Mouse (Mus musculus) stomach, embryonic 14.5 days (tissue): ENCODE measurements around the gene Tdp2. TPM values are rescaled to one million over a fixed set of nuclear protein-coding genes. Genes with fewer than 3 reads are reported as not detected.

Source experiments
- ATAC-seq: fragments of 200-750 bp; cut with Nextera tagmentation; 2 replicates; pipeline ENCODE4 v1.8.0; 2017; ENCODE audit warnings: low read depth, moderate TSS enrichment; ENCODE audit not compliant: insufficient number of reproducible peaks, insufficient read depth, low FRiP score
- H3K27ac ChIP-seq: fragments of 300-500 bp; sonication (generic); 2 replicates; pipeline ENCODE4 v1.5.1; 2014; ENCODE audit warnings: mild to moderate bottlenecking, low read length, moderate library complexity, mixed read lengths
- H3K27me3 ChIP-seq: fragments of 300-500 bp; sonication (generic); 2 replicates; pipeline ENCODE4 v1.6.1; 2014; ENCODE audit warnings: low read length, control low read depth, mixed read lengths; ENCODE audit not compliant: control insufficient read depth, insufficient read depth
- H3K36me3 ChIP-seq: fragments of 300-500 bp; sonication (generic); 2 replicates; pipeline ENCODE4 v1.6.1; 2014; ENCODE audit warnings: mild to moderate bottlenecking, control low read depth, low read length, moderate library complexity, mixed read lengths; ENCODE audit not compliant: control insufficient read depth, insufficient read depth
- H3K4me1 ChIP-seq: fragments of 300-500 bp; sonication (generic); 2 replicates; pipeline ENCODE4 v1.6.1; 2014; ENCODE audit warnings: low read length, control low read depth, mixed read lengths; ENCODE audit not compliant: control insufficient read depth, insufficient read depth
- H3K4me2 ChIP-seq: fragments of 300-500 bp; sonication (generic); replicated peaks from 2 replicates; pipeline ENCODE4 v1.6.1; 2014; ENCODE audit warnings: low read depth, low read length, control low read depth
- H3K4me3 ChIP-seq: fragments of 300-500 bp; sonication (generic); 2 replicates; pipeline ENCODE4 v1.5.1; 2014; ENCODE audit warnings: low read depth, low read length, control low read depth
- H3K9ac ChIP-seq: fragments of 300-500 bp; sonication (generic); replicated peaks from 2 replicates; pipeline ENCODE4 v1.6.1; 2014; ENCODE audit warnings: low read depth, mild to moderate bottlenecking, control low read depth, low read length, moderate library complexity, mixed read lengths
- H3K9me3 ChIP-seq: fragments of 300-500 bp; sonication (generic); 2 replicates; pipeline ENCODE4 v1.6.1; 2016; ENCODE audit warnings: low read depth, low read length, control low read depth; ENCODE audit not compliant: control insufficient read depth
- WGBS: fragments of 180-500 bp; shearing (Covaris S2); extraction: QIAGEN DNeasy Blood & Tissue Kit; methylation state at CpG from one replicate; pipeline ENCODE4 v1.1.7; 2014; 5-methylcytosine and 5-hydroxymethylcytosine counted together
- polyA plus RNA-seq: library from polyadenylated mRNA; unstranded; fragments of >200 nt; fragmentation: Nextera tagmentation; extraction: Ambion mirVana; gene quantifications from 2 replicates; pipeline ENCODE4 v1.2.1, GENCODE M21; 2014

Tdp2 gene
- polyA plus RNA-seq, 1 experiment from 2014 or later = 58.3 TPM

- Histone ChIP-seq H3K9me3 (no peaks in the 10 kb centered on the region), H3K36me3 (no peaks in the 10 kb centered on the region), H3K4me1 (no peaks in the 10 kb centered on the region), H3K4me2 (no peak overlapping the region), H3K4me3 (no peak overlapping the region), H3K9ac (no peak overlapping the region), H3K27ac (no peak overlapping the region), H3K27me3 (no peaks in the 10 kb centered on the region)
- no peak for ATAC-seq
Measured at GRCm38 (mm10) chr13:24859115-24859514, 27.6 kb downstream of the Tdp2 start.

GRCm38 (mm10) chr13:24861084-24861483 is 29.6 kb downstream of the Tdp2 start:
- 71% methylated on average over 12 of the region's 12 CpGs for WGBS
- no peaks in the 10 kb centered on the region for H3K27me3 ChIP-seq
- no peak for ATAC-seq
- H3K36me3 ChIP-seq = no peaks in the 10 kb centered on the region
- H3K9ac ChIP-seq = no peak overlapping the region
- no peaks in the 10 kb centered on the region for H3K9me3 ChIP-seq
- no peaks in the 10 kb centered on the region for H3K4me1 ChIP-seq
- no peak overlapping the region for H3K4me3 ChIP-seq
- no peak overlapping the region for H3K4me2 ChIP-seq
- no peak overlapping the region for H3K27ac ChIP-seq

GRCm38 (mm10) chr13:24862021-24862420 is 30.5 kb downstream of the Tdp2 start:
- Histone ChIP-seq H3K4me1 (no peaks in the 10 kb centered on the region), H3K27me3 (no peaks in the 10 kb centered on the region), H3K9me3 (no peaks in the 10 kb centered on the region), H3K4me3 (no peak overlapping the region), H3K4me2 (no peak overlapping the region), H3K27ac (no peak overlapping the region), H3K9ac (no peak overlapping the region), H3K36me3 (no peaks in the 10 kb centered on the region)
- WGBS = 47% methylated on average over 7 of the region's 7 CpGs
- no peak for ATAC-seq

DNA sequence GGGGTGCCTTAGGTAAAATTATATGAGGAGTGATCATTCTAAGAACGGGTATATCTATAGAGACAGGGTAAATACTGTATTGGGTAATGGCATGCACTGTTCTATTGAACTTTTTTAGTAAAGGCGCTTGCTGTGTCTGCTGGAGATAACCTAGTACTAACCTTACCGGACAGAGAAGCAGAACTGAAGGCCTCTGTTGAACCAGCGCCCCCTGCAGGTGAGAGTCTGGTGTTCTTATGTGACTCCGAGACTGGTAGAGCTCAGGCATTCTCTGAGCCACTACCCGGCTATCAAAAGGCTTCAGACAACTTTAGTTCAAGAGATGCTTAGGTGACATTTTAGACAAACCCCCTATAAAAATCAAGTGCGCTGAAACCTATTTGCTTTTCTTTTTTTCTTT is 31.0 kb downstream of the Tdp2 start:
- Histone ChIP-seq H3K4me2 (no peak overlapping the region), H3K9me3 (no peaks in the 10 kb centered on the region), H3K27ac (no peak overlapping the region), H3K4me1 (no peaks in the 10 kb centered on the region), H3K4me3 (no peak overlapping the region), H3K27me3 (no peaks in the 10 kb centered on the region), H3K9ac (no peak overlapping the region), H3K36me3 (no peaks in the 10 kb centered on the region)
- ATAC-seq = no peak
- 63% methylated on average over 7 of the region's 7 CpGs for WGBS

GRCm38 (mm10) chr13:24866430-24867402 is 35.2 kb downstream of the Tdp2 start:
- H3K4me1 ChIP-seq = no peaks in the 10 kb centered on the region
- no peaks in the 10 kb centered on the region for H3K27me3 ChIP-seq
- no peak for ATAC-seq
- WGBS = 39% methylated on average over 9 of the region's 9 CpGs
- no peaks in the 10 kb centered on the region for H3K36me3 ChIP-seq
- H3K9me3 ChIP-seq = no peaks in the 10 kb centered on the region
- no peak overlapping the region for H3K9ac ChIP-seq
- no peak overlapping the region for H3K27ac ChIP-seq
- H3K4me3 ChIP-seq = no peak overlapping the region
- no peak overlapping the region for H3K4me2 ChIP-seq

DNA sequence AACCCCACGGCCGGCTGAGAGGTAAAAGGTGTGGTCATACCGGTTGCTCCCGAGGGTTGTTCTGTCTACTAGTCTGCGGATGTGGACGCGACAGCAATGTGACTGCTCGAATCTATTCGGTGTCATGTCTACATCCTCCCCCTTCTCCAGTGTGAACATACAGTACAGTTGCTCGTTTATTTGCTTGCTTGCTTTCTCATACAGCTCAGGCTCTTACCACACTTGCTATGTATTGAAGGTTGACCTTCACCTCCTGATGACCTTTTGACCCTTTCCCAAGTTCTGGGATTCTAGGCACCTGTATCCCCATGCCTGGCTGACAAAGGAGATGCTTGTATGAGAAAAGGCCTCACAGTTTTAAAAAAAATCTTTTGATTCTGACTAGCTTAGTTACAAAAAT is 36.3 kb downstream of the Tdp2 start:
- H3K4me2 ChIP-seq = no peak overlapping the region
- H3K4me1 ChIP-seq = no peaks in the 10 kb centered on the region
- no peaks in the 10 kb centered on the region for H3K27me3 ChIP-seq
- no peak overlapping the region for H3K27ac ChIP-seq
- 81% methylated on average over 10 of the region's 10 CpGs for WGBS
- no peaks in the 10 kb centered on the region for H3K9me3 ChIP-seq
- H3K36me3 ChIP-seq = no peaks in the 10 kb centered on the region
- no peak overlapping the region for H3K4me3 ChIP-seq
- H3K9ac ChIP-seq = no peak overlapping the region
- ATAC-seq = no peak

GRCm38 (mm10) chr13:24868233-24868632 is 36.8 kb downstream of the Tdp2 start:
- 89% methylated on average over 7 of the region's 7 CpGs for WGBS
- Histone ChIP-seq H3K4me3 (no peak overlapping the region), H3K4me2 (no peak overlapping the region), H3K27me3 (no peaks in the 10 kb centered on the region), H3K27ac (no peak overlapping the region), H3K9me3 (no peaks in the 10 kb centered on the region), H3K4me1 (no peaks in the 10 kb centered on the region), H3K36me3 (no peaks in the 10 kb centered on the region), H3K9ac (no peak overlapping the region)
- ATAC-seq = no peak

DNA sequence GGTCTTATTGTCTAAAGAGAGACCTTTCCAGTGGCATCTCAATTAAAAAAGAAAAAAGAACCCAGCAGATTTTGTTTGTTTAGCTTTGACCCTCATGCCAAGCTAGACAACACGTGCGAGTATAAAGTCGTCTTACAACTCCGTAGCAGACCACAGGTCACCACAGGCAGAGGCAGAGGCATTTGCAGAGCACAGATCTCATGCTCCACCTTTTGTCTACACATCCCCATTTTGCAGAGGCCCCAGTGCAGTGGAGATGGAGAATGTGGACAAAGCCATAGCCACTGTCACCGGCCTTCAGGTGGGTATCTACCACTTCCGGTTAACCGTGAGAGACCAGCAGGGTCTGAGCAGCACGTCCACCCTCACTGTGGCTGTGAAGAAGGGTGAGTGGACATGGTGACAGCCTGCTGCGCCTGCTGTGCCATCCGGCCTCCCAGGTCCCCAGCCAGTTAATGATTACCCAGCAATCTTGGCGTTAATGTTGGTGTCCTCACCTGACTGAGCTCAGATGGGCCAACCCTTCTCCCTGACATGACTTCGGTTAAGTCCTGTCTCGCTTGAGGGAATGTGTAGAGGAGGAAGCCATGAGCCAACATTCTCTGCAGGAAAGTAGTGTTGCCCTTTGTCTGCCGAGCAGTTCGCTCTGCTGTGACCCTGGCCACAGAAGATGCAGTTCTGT is 48.0 kb downstream of the Tdp2 start:
- no peaks in the 10 kb centered on the region for H3K36me3 ChIP-seq
- no peaks in the 10 kb centered on the region for H3K9me3 ChIP-seq
- no peak overlapping the region for H3K9ac ChIP-seq
- ATAC-seq = no peak
- WGBS = 80% methylated on average over 15 of the region's 15 CpGs
- no peak overlapping the region for H3K27ac ChIP-seq
- no peak overlapping the region for H3K4me2 ChIP-seq
- H3K4me1 ChIP-seq = no peaks in the 10 kb centered on the region
- no peak overlapping the region for H3K4me3 ChIP-seq
- no peaks in the 10 kb centered on the region for H3K27me3 ChIP-seq
